Mouse (Mus musculus) layer of hippocampus, adult 18-20 months (tissue): ENCODE data around the gene Sh3pxd2a. TPM values are rescaled to one million over a fixed set of nuclear protein-coding genes. Genes with fewer than 3 reads are reported as not detected.

ENCODE experiments used
- DNase-seq, 2 experiments: peaks; one replicate each; pipeline ENCODE4 v3.0.0; 2022; ENCODE audit warnings: low spot score in 2 of 2
- total RNA-seq, 2 experiments: library from RNA; stranded (reverse); gene quantifications; 2 replicates each; pipeline ENCODE4 v1.2.3; 2021

The Sh3pxd2a gene
- total RNA-seq, 2 experiments from 2014 or later, result 33.4 to 35.4 TPM

DNA sequence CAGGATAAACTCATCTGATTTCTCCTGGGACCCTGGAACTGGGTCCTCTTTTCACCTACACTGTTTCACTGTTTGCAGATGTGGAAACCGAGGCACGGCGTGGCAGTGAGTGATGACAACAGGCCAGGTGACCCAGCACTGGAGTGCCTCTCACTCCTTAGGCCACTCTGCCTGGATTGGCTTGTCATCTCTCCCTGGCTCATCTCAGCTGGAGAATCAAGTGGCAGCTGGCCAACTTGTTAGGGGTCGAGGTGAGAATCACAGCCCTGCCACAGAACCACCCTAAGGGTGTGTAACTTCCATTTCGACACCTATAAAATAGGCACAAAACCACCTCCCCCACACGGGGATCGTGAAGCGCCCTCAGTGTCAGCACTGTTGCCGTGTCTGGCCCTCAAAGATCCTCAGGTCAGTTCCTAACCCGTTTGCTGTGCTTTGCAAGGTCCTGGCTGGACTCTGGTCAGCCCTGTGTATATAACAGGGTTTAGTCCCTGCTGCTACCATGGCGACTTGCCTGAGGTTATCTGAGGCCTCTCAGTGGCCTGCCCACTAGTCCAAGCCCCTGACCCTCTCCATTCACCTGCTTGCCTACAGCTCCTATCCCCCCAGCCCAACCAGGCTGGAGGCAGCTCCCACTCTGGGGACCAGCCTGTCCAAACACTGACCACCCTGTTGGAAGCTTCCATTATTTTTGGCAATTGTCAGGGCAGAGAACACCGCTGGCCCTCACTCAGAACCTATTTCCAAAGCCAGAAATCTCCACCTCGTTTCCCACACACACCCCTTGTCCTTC, 6.3 kb downstream of the Sh3pxd2a start:
- DNase-seq, result no peak

DNA sequence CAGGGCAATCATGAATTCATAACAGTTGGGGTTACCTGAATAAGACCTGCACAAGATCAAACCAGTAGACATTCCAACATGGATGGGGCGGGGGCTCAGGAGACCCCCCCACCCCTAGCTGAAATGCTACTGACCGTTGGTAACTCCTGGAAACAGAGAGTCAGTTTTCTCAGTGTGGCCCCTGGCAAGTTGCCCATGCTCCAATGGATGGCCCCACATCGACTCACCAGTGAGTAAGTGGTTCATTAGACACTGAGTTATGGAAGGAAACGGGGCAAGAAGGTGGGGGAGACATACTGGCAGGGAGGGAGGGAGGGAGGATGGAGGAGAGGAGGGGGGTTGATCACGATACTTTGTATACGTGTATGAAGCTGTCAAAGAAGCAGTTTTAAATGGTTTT, 8.2 kb downstream of the Sh3pxd2a start:
- no peak for DNase-seq

DNA sequence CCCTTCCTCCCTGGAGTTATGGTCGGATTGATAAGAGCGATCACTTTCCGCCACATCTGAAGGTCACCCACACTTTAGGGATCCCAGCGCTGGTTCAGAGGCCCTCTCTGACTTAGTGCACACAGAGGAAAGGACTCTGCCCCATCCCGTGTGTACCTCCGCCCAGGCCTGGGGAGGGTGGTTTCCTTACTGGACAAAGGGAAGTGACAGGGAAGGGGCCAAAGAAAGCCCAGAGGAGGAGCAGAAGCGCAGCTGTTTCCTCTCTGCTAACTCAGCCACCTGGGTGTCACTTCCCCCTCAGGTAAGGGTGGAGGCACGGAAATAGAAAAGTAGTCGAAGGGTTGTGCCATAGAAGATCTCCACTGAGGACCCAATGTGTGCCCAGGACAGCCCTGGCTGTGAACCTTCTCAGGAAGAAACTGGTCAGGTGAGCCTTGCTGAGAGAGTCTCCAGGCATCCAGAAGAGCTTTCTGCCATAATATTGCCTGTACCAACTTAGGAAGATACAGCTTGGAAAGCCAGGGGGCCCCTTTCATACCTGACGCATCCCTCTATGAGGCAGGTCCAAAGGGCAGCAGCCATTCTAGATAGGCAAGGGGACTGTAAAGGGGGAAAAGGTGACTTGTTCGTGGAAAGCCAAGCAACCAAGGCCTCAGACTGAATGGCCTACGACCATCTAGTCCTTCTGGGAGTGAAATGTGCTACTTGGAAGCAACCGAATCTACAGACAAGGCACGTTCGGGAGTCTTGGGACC, 9.0 kb downstream of the Sh3pxd2a start:
- no peak for DNase-seq

DNA sequence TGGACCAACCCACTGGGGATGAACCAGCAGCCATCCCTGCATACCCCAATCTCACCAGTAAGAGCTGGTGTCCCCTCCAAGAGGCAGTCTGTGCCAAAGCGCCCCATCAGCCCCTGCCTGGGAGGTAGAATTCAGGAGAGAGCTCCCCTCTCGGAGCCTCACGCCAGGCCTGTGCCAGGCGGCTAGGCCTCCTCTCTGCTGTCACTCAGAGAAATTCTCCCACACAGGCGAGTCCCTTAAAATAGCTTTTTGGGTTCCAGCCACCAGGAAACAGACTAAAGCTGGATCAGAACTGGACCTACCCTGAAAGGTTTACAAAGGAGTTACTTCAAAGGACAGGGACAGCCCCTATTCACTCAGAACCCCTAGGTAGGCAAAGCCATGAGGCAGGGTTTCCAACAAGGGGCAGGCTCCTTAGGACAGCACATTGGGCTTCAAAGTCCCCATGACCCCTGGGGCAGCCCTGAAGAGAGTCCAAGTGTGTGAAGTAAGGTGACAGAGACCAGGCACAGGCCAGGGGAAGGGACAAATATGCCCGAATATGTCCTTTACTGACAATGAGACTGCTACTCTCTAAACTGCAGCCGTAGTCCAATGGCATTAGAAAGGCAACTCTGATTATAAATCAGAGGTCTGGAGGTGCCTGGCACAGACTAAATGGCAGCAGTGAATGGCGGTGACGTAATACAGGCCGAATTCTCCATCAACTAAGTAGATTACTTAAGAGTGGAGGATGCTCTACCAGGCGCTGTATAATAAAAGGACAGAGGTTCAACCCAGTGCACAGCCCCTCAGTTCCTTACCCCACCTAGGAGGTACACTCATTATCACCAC, 9.8 kb downstream of the Sh3pxd2a start:
- DNase-seq, result peak; percentile 21 to 27

DNA sequence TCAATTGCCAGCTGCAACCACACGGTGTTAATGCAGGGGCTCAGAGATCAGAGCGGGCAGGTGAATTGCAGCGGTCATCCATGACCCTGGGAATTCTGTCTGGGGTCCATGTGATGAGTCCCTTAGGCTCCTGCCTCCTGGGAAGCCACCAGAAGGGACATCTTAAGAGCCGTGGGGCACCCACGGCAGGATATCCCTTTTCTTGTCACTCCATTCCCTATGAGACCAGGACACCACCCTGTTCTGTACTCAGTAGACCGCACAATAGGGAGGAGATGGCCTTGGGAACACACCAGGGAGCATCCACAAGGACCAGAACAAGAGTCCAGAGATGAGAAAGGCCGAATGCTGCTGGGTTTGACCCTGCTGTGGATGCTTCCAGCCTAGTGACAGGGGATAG, 10.8 kb downstream of the Sh3pxd2a start:
- no peak for DNase-seq

DNA sequence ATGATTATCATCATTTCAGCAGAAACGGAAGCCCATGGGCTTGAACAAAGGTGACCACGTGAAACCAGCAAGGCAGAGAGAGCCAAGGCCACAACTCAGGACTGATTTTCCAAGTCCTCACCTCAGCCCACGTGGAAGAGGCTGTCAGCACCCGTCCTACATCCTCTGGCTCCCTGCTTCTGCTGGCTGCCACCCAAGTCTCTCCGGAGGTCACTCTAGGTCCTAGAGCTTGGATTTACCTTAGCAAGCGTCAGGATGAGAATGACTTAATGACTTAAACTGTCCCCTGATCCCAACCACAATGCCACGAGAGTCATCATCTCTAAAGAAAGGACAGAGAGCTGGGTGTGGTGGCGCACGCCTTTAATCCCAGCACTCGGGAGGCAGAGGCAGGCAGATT, 11.5 kb downstream of the Sh3pxd2a start:
- DNase-seq, result no peak

DNA sequence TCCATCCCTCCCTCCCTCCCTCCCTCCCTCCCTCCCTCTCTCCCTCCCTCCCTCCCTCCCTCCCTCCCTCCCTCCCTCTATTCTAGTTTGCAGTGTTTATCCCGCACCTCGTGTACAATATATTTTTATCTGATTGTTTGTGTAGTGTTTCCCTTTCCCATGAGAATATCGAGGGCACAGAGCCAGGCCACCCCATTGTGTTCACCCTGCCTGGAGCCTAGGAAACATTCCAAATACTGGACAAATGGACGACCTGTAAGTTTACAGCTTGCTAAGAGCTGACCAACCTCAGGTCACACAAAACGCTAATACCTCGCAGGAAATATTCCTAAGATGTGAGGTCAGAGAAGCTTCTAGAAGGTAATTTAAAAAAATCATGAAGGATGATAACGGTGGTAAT, 12.0 kb downstream of the Sh3pxd2a start:
- DNase-seq, result no peak

DNA sequence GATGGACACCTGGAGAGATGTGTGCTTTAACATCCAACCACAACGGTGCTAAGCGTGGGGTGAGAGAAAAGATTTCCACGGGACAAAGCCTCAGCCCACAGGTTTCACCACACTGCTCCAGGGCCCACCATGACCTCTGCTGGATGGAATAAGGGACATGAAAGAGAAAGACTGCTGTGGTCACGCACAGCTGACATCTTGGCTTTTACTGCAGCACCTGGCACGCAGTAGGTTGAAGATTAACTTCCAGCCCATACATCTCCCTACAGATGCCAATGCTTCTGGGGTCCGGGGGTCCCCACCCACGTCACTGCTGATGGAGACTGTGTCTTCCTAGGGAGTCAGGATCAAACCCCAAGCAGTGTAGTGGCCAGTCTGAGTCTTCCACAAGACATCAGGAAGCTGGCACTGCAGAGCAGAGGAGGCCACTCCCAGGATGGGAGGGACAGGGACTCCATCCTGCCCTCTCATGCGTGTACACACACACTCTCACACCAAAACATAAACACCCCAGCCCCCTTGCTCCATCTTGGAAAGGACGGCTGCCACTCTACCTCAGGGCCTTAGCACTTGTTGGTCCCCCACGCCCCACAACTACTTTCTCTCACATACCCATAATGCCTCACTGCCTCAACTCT, 12.6 kb downstream of the Sh3pxd2a start:
- DNase-seq, result no peak

DNA sequence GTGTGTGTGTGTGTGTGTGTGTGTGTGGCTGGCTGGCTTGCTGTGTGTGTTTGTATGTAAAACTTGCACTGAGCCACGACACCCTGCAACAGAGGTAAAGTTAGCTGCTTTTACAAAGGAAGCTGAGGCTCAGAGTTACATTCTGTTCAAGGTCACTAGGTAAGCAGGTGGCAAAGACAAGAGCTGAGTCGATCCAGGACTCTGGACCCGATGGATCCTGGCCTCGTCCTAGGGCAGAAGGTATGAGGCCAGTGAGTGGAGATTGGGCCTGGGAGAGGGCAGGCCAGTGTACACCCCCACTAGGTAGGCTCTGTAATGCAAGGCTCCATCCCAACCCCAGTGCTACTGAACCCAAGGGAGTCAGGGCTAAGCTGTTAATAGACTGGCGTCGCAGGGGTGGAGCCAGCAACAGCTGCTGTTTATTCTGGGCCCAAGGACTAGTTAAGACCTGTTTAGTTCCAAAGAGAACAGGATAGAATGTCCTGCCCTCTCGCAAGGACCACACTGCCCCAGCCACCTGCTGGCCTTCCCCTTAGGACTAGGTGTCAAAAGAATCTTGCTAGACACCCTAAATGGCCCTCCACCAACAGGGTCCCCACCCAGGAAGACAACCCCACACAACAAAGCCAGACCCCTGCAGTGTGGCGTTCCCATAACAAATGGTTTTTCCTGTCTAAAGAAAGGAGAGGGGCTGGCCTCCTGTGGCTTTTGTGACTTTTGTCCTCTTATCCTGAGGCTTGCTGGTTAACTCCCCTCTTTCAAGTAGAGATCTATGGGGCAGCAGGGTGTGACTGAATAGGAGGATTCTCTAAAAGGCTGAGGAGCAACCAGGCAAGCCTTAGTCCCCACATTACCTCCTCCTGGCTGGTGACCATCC, 13.7 kb downstream of the Sh3pxd2a start:
- DNase-seq, result no peak

DNA sequence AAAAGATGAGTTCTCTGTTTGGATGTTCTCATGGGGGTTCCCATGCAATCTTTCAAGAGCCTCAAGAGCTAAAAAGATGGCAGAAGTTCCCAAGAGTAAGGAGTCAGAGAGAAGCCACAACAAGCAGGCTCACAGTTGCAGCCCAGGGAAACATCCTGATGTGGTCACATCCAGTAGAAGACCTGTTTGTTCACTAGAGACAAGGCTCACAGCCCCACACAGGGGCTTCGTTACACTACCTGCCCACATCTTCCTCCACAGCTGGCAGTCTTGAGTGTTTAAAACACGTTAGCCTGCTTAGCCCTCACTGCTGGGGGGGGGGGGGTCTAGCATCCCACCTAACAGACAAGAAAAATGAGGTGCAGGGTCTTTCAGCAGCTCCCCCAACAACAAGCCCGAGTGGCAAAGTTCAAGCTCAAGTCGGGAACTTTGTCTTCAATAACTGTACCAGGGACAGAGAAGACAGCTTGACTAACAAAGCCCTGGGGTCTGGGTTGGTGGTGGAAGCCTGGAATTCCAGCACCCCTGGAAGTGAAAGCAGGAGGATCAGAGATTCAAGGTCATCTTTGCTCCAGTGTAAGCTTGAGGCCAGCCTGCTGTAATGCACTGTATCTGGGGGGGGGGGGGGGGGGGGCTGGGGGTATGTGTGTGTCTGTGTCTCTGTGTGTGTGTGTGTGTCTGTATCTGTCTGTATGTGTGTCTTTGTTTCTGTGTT, 14.5 kb downstream of the Sh3pxd2a start:
- no peak for DNase-seq

DNA sequence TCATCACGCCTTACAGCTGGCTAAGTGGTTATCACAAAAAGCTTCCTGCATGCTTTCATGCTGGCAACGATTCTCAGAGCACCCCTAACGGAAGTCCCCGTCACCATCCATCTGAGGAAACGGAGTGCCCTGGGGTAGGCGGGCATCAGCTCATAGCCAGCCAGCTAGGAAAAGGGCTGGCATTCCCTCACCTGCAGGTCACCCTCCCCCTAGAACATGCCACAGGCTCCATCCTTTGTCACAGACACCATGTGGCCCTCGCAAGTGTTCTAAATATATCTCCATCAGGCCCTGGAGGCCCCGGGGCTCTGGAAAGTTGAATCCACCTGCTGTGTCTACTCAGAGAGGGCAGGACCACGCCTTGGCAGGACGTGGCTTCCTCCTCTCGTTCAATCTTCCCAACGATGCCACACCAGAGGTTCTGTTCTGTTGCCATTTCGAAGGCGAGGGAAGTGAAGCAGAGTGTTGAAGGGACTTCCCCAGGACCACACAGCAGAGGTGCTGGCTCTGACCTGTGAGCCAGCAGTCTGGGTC, 15.5 kb downstream of the Sh3pxd2a start:
- DNase-seq, result no peak

DNA sequence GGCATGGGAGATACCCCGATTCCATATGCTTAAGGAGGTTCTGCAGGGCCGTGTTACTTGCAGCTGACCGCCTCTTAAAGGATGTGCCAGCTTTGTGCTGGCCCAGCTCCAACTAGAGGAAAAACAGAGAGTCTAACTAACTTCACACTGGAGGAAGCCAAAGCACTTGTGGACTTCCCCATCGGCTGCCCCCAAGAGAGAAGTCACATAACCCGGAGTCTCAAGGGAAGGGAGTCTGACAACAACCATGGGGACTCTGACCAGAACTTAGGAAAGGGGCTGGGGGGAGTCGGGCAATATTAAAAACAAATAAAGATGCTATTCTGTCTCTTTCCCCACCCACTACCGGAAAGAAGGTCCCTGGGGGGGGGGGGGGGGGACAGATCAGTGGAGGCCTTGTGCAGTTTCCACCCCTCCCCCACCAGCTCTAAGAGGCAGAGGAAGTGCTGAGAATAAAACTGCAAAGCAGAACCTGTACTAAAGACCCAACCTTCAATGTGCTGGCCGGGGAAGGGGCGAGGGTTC, 17.3 kb downstream of the Sh3pxd2a start:
- peak in 1 of 2 experiments; percentile 31 for DNase-seq

DNA sequence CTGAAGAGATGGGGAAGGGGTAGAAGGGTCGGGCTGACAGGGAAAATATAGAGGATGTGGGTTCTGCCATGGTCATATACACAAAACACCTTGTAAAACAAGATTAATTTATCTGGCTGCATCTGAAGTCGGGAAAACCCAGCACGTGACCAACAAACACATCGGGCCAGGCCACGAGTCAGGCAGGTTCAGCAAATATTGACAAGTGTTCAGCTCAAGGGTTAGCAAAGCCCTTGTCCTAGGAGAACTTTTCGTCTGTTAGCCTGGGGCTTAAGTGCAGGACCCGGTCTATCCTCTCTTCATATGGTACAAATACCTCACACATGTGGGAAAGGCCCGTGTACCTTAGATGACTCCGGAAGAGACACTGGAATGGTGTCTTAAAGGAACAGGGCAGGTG, 18.1 kb downstream of the Sh3pxd2a start:
- no peak for DNase-seq

DNA sequence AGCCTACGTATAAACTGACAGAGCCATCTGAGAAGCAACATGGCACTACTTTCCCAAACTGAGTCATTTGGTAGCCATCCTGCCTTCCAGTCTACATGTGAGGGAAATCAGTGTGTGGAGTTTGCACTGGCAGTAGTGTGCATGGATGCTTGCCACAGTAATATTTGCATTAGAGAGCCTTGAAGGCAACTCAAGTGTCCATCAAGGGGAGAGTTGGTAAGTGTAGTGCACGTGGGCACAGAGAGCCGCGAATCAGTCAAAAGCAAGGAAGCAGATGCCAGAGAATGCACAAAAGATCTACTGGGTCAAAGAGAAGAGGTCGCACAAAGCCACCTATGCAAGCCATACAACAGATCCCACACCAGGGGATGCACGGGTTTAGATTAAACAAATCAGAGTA, 18.5 kb downstream of the Sh3pxd2a start:
- DNase-seq, result no peak

DNA sequence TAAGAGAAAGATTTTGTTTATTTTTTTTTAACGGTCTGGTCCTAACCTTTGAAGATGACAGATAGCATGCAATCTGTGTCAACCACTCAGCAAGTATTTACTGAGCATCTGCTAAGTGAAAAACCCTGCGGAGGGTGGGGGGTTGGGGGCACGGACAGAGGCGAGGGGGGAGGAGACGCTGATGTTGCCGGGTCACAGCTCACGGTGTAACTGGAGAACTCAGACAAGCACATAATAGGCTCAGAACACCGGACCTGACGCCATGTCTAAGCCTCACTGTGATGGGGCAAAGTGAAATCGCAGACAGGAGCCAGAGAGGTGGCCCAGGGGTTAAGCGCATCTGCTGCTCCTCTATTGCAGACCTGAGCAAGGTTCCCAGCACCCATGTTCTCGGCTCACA, 19.7 kb downstream of the Sh3pxd2a start:
- DNase-seq, result no peak

DNA sequence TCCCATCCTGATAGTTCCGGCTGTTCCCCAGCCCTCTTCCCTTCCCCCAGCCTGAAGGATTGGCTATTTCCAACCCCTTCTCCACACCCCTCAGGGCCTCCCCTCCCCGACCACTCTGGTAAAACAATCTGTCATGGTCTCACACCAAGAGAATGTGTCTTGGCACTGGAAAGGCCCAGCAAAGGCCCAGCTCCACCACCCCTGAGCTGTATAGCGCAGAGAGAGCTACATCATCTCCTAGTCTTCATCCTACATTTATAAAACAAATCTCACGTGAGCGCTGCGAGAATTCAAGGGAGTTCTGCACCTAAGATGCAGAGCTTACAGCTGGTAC, 21.9 kb downstream of the Sh3pxd2a start:
- DNase-seq, result no peak

DNA sequence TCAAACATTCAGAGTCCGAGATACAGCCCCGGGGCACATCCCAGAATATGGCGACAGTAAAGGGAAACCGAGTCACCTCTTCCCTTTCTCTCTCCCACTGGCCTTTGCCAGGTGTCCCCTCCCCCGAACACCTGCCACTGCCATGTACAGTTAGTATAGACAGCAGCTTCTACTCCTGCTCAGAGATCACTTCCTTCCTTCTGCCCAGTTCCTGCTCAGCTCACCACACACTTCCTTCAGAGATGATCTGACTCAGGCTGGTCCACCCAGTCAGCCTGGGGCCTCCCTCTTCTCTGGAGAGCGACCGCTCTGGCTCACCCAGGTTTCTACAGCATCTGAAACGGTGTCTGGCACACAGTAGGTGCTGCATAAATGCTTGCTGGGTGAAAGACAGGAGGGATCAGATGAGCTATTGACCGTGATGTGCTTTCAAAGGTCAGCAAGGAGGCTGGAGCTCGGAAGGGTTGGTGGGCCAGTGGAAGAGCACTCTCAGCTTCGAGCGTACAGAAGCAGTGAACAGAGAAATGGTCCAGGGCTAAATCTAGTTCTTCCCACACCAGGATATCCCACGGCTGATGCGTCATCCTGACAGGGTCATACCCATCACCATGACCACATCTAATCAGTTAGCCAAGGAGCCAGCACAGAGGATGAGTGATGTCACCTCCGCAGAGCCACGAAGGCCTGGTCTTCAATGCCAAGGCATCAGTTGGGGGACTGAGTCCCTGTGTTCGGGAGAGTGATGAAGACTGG, 22.5 kb downstream of the Sh3pxd2a start:
- DNase-seq, result no peak

DNA sequence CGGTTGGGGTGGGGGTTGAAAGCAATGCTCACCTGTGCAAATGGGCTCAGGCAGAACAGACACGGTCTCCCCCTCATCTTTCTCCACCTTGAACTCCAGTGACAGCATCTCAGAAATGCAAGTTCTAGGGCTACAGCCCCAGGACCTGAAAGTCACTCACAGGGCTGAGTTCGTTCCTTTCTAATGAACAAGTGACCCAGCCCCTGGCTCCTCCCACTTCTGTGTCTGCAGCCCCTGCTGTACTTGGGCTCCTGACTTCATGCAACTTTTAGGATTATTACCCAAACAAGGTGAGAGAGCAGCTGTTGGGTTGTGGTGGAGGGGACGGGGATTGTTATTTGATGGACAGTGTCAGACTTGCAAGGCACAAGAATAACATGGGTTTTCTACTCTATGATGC, 23.2 kb downstream of the Sh3pxd2a start:
- DNase-seq, result no peak

DNA sequence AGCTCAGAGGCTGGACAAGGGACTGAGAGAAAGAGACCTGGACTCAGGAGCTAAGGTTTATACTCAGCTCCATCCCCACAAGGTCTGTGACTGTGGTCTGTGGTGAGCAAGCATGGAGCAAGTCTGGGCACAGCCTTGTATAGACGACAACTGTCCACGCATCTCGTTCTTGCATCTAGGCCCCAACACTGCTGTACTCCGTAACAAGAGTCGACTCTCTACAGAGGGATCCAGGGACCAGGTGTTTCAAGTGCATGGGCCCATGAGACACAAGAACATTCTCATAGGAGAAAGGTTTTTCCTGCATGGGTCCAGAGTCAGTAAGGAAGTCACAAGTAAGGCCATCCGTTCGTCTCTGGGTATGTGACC, 23.8 kb downstream of the Sh3pxd2a start:
- DNase-seq, result no peak
